20 mouse cellular contexts compared by ENCODE assay signal in genomic region chr13:97600136-97600535, GRCm38 (mm10).
DNase-seq lines count a peak whose midpoint lies in the region; ATAC-seq and TF ChIP-seq lines count a peak whose summit lies in the region.
"Had no signal": no experiment of that assay in that cellular context is flagged by ENCODE, and none has a peak within 500 bp of the region (broad histone marks: within the 10 kb centered on the region; RNA-seq: fewer than 3 reads in every experiment).

No protein-coding gene starts in this region.

- H3K27ac ChIP-seq in kidney, embryonic 15.5 days: peak overlapping the region; percentile 87; the same call in 1 of the 2 replicates
- peak overlapping the region; percentile 78 for H3K27ac ChIP-seq in ES-Bruce4 (ENCODE audit: insufficient read depth, low read length)
- peak overlapping the region; percentile 66; the same call in 1 of the 2 replicates for H3K27ac ChIP-seq in ES-E14 (ENCODE audit: insufficient read depth, low read depth, low read length, poor library complexity, severe bottlenecking)
- peak overlapping the region; percentile 76; the same call in 1 of the 2 replicates for H3K27ac ChIP-seq in limb, embryonic 12.5 days
- H3K27ac ChIP-seq: embryonic facial prominence, embryonic 12.5 days; forebrain, embryonic 13.5 days; heart, embryonic 10.5 days; hindbrain, embryonic 15.5 days had no signal

- H3K4me2 ChIP-seq in kidney, embryonic 15.5 days: no peak overlapping the region
- no peak overlapping the region for H3K4me2 ChIP-seq in limb, embryonic 12.5 days
- H3K4me2 ChIP-seq: embryonic facial prominence, embryonic 12.5 days; forebrain, embryonic 13.5 days; hindbrain, embryonic 15.5 days had no signal

- no peak for TF ChIP-seq CTCF in ES-Bruce4 (IDR thresholded peaks at IDR 0.05; ENCODE audit: low read depth, low read length)

- no peaks in the 10 kb centered on the region for H3K36me3 ChIP-seq in kidney, embryonic 15.5 days
- H3K36me3 ChIP-seq in ES-Bruce4 (ENCODE audit: control insufficient read depth, insufficient read depth, low read length, poor library complexity, severe bottlenecking): no peaks in the 10 kb centered on the region
- H3K36me3 ChIP-seq in ES-E14 (ENCODE audit: control insufficient read depth, insufficient read depth, low read length, poor library complexity, severe bottlenecking): 0 out of 2 replicates have a peak, but pooled peaks cover 2% of the 10 kb centered on the region
- no peaks in the 10 kb centered on the region for H3K36me3 ChIP-seq in limb, embryonic 12.5 days
- H3K36me3 ChIP-seq: embryonic facial prominence, embryonic 12.5 days; heart, embryonic 10.5 days; hindbrain, embryonic 15.5 days had no signal

- no peak for ATAC-seq in kidney, embryonic 15.5 days (replicated peaks; ENCODE audit: low FRiP score)
- no peak for ATAC-seq in limb, embryonic 12.5 days (ENCODE audit: insufficient number of reproducible peaks, insufficient read depth, low FRiP score, low TSS enrichment, low read depth)
- ATAC-seq: activated CD4-positive, CD25-positive, alpha-beta regulatory T cell, adult 4 months; forebrain, embryonic 13.5 days; forebrain, postnatal 0 days; intestine, embryonic 16.5 days had no signal

- H3K27me3 ChIP-seq in kidney, embryonic 15.5 days: no peaks in the 10 kb centered on the region
- H3K27me3 ChIP-seq in ES-Bruce4 (ENCODE audit: control insufficient read depth, insufficient read depth, low read length, poor library complexity, severe bottlenecking): no peaks in the 10 kb centered on the region
- H3K27me3 ChIP-seq in limb, embryonic 12.5 days: no peaks in the 10 kb centered on the region
- H3K27me3 ChIP-seq: embryonic facial prominence, embryonic 12.5 days; forebrain, embryonic 13.5 days; hindbrain, embryonic 15.5 days had no signal

- H3K4me1 ChIP-seq in kidney, embryonic 15.5 days: peaks cover 55% of the 10 kb centered on the region
- H3K4me1 ChIP-seq in ES-Bruce4 (ENCODE audit: control insufficient read depth, insufficient read depth, low read length): no peaks in the 10 kb centered on the region
- H3K4me1 ChIP-seq in ES-E14 (ENCODE audit: control insufficient read depth in 2 of 2, insufficient read depth in 2 of 2, low read length in 2 of 2, poor library complexity in 1 of 2): peaks cover 18 to 23% of the 10 kb centered on the region in 2 experiments
- peaks cover 58% of the 10 kb centered on the region for H3K4me1 ChIP-seq in limb, embryonic 12.5 days (replicated peaks)

- peaks cover 3% of the 10 kb centered on the region; the same call in 1 of the 2 replicates for H3K9me3 ChIP-seq in kidney, embryonic 15.5 days (replicated peaks)
- no peaks in the 10 kb centered on the region for H3K9me3 ChIP-seq in ES-Bruce4 (replicated peaks; ENCODE audit: control insufficient read depth, insufficient read depth, low read length, poor library complexity, severe bottlenecking)
- no peaks in the 10 kb centered on the region for H3K9me3 ChIP-seq in ES-E14 (ENCODE audit: control insufficient read depth, insufficient read depth, low read depth, low read length)
- H3K9me3 ChIP-seq in limb, embryonic 12.5 days: no peaks in the 10 kb centered on the region; the same call in 1 of the 2 replicates
- H3K9me3 ChIP-seq: embryonic facial prominence, embryonic 12.5 days; heart, embryonic 10.5 days; hindbrain, embryonic 15.5 days had no signal

- H3K9ac ChIP-seq in kidney, embryonic 15.5 days: no peak overlapping the region
- H3K9ac ChIP-seq in ES-Bruce4 (ENCODE audit: low read depth, poor library complexity, severe bottlenecking): no peak overlapping the region
- no peak overlapping the region; the same call in 1 of the 2 replicates for H3K9ac ChIP-seq in ES-E14 (ENCODE audit: insufficient read depth, low read depth, low read length, poor library complexity, severe bottlenecking)
- H3K9ac ChIP-seq in limb, embryonic 12.5 days (replicated peaks): no peak overlapping the region
- H3K9ac ChIP-seq: embryonic facial prominence, embryonic 12.5 days; forebrain, embryonic 13.5 days; forebrain, postnatal 0 days; hindbrain, embryonic 15.5 days had no signal

- peak; percentile 98 for TF ChIP-seq EP300 in ES-Bruce4 (IDR thresholded peaks at IDR 0.05; ENCODE audit: insufficient read depth, low read depth, low read length)

- no peak for TF ChIP-seq POLR2A in ES-Bruce4 (IDR thresholded peaks at IDR 0.05; ENCODE audit: insufficient read depth, low read length)

- no peak overlapping the region for H3K4me3 ChIP-seq in kidney, embryonic 15.5 days (replicated peaks)
- H3K4me3 ChIP-seq in ES-Bruce4 (ENCODE audit: low read depth, low read length) (no peak overlapping the region), ES-E14 (ENCODE audit: insufficient read depth in 1 of 2, low read depth in 1 of 2, low read length in 2 of 2, poor library complexity in 1 of 2, severe bottlenecking in 1 of 2) (peak overlapping the region in 1 of 2 experiments; percentile 24; a peak in 2 of 4 replicates)
- H3K4me3 ChIP-seq in limb, embryonic 12.5 days (replicated peaks): no peak overlapping the region
- H3K4me3 ChIP-seq: embryonic facial prominence, embryonic 12.5 days; forebrain, embryonic 13.5 days; heart, embryonic 10.5 days; hindbrain, embryonic 15.5 days had no signal

- no peak for DNase-seq in kidney, adult 11 months
- no peak for DNase-seq in ES-E14 (ENCODE audit: low read depth, low spot score)
- DNase-seq in heart, adult 11 months: no peak
- DNase-seq in T-cell, adult 2 months (ENCODE audit: low spot score): no peak
- DNase-seq: adrenal gland, postnatal 14 days; cerebellum, adult 11-12 months; cerebellum, adult 9-10 months; cerebellum, postnatal 25 days; forebrain, postnatal 0 days; gastrocnemius, postnatal 25 days; heart, postnatal 10 days had no signal

- 56% methylated on average over 7 of the region's 7 CpGs for WGBS in kidney, embryonic 15.5 days
- WGBS in limb, embryonic 12.5 days: 61% methylated on average over 7 of the region's 7 CpGs

- in situ Hi-C loops in ES-E14 (cut with MboI; ENCODE audit: low sequenced_read_pairs in 2 of 2, unreplicated experiment in 2 of 2): loop anchor here (10.0 to 25.0 kb wide), 2 partner anchors 363 to 365 kb away; partner anchors contain the start of gene Enc1 (in 1 of the 2)

TF ChIP-seq in ES-E14, 5 proteins besides CTCF, POLR2A, EP300 and RAD21:
- no peak for TF ChIP-seq MAFK (IDR thresholded peaks at IDR 0.05; ENCODE audit: insufficient read depth, low read depth, low read length)
